Mouse (Mus musculus): ENCODE data around the gene Zfp865.

GRCm38 (mm10) chr7:5051193-5052192 is 31.3 kb downstream of the Zfp865 start, which contains the start of gene Zfp580:
- TF ChIP-seq GATA1 (IDR thresholded peaks at IDR 0.05; ENCODE audit: borderline replicate concordance, low read length) = no peak
- TF ChIP-seq CTCF (IDR thresholded peaks at IDR 0.05; ENCODE audit: low read depth, low read length) = no peak
- TF ChIP-seq GATA2 (IDR thresholded peaks at IDR 0.05; ENCODE audit: borderline replicate concordance, low read depth, low read length) = no peak
- TF ChIP-seq TAL1 (conservative IDR thresholded peaks at IDR 0.05; ENCODE audit: low read depth, low read length) = no peak
